Mouse (Mus musculus): ENCODE data around the gene Crip1.
"Not testable (repeated sequence)": the region's sequence is repeated elsewhere in the genome, so short reads cannot be mapped to it uniquely, and the experiment has no call there.

Crip1 gene

DNA sequence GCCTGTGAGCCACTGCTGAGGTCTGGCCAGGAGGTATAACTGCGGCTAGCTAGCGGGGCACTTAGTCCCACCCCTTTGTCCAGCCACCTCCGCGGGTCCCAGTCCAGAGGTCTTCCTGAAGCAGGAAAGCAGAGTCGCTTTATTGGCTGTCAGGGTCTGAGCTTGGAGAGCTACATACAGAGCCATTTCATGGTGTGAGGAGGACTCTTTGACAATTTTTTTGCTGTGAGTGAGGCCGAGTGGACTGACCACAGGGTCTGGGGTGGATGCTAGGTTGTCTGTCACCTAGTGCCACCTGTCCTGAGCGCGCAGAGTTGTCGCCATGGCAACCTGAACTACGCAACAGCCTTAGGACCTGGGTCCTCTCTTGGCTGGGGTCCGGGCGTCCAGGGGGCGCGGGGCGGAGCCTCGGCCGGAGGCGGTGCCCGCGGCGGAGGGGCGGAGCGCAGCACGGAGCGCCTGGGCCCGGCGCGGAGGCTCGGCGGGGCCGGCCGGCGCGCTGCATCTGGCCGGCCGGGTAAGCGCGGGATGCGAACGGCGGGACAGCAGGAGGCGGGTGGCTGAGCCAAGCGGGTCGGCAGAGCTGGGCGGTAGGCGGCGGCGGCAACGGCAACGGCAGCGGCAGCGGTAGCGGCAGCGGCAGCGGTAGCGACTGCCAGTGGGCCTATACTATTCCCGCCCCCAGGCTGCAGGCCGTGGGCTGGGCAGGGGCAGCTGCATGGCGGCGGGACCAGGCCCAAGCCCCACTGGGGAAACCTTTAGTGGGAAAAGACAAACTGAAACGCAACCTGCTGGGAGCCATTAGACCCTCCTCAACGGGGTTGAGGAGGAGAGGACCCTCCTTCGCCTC is 39.6 kb downstream of the Crip1 start, which contains the start of gene Tmem121:
Tmem121 (plus strand) TSS at position 489 of the 850 bp plus-strand sequence.
- no peak for DNase-seq (ENCODE audit: low spot score)

DNA sequence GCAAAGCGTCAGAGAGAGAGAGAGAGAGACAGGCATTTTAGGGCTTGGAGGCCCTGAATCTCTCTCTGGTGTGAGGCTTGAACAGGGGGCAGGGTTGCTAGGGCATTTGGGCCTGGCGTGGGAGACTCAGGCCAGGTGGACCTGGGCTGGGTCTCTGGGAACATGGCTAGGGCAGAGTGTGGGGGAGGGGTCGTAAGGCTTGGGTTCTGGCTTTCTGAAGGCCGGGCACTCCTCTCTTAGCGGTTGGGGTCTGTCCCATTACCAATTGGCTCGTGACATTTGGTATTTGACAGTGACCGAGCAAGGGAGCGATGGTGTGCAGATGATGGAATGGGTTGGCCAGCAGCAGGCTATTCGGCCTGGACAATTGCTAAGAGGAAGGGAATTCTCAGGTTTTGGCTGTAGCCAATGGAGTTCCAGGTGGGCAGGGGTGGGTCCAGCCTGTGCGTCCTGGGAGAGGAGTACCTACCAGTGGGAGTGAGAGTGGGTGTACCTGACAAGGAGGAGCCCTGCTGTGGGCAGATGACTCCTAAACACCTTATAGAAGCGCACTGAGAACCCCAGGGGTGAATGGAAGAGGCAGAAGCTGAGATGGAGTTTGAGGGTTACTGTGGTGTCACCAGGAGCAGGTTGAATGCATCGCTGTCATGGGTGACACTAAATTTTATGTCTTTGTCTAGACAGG is 40.4 kb downstream of the Crip1 start:
- DNase-seq (ENCODE audit: low spot score), result no peak

DNA sequence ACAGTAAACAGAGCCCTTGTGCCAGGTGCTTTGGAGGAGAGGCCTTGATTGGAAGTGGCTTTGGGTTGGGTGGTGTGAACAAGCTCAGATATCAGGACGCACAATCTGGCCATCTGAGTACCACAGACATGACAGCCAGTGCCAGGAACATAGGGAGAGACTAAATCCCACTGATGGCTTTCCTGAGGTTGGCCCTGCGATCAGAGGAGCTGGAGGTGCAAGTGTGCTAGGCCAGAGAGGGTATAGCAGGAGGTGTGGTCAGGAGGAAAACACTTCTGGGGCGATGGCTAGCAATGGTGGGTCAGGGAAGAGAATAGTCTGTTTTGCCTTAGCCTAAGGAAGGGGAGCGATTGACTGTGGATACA is 40.9 kb downstream of the Crip1 start:
- DNase-seq (ENCODE audit: low spot score), result no peak

DNA sequence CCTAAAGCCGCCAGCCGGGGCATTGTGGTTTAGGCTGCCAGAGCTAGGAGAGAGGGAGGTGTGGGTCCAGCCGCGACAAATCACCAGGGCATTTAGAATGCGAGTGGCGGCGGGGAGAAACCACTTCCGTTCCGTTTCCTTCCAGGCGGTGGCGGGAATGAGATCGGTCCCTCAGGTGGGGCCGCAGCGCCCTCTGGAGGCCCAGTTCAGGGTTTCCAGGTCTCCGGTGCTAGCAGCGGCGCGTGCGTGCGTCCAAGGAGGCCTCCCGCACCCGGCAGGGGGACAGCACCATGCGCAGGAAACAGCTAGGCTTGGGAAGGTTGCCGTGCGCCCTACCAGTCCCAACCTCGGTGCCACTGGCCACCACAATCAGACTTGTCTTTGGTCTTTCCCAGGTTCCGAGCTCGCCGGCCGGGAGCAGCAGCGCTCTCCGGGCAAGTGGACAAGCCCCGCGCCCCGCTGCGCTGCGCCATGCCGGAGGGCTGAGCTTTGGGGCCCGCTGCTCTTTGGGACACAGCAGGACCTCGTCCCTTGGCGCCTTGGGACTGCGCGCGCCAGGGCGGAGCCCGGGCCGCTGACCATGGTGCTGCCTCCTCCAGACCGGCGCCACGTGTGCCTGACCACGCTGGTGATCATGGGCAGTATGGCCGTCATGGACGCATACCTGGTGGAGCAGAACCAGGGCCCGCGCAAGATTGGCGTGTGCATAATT is 41.6 kb downstream of the Crip1 start:
- peak; percentile 76 for DNase-seq (ENCODE audit: low spot score)

DNA sequence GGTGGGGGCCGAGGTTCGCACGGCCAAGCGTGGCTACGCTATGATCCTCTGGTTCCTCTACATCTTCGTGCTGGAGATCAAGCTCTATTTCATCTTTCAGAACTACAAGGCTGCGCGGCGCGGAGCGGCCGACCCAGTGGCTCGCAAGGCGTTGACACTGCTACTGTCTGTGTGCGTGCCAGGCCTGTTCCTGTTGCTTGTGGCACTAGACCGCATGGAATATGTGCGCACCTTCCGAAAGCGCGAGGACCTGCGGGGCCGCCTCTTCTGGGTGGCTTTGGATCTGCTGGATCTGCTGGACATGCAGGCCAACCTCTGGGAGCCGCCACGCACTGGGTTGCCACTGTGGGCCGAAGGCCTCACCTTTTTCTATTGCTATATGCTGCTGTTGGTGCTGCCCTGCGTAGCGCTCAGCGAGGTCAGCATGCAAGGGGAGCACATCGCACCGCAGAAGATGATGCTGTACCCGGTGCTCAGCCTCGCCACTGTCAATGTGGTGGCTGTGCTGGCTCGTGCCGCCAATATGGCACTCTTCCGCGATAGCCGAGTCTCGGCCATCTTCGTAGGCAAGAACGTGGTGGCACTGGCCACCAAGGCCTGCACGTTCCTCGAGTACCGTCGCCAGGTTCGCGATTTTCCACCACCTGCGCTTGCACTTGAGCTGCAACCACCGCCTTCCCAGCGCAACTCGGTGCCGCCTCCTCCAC is 42.4 kb downstream of the Crip1 start:
- DNase-seq (ENCODE audit: low spot score), result no peak

DNA sequence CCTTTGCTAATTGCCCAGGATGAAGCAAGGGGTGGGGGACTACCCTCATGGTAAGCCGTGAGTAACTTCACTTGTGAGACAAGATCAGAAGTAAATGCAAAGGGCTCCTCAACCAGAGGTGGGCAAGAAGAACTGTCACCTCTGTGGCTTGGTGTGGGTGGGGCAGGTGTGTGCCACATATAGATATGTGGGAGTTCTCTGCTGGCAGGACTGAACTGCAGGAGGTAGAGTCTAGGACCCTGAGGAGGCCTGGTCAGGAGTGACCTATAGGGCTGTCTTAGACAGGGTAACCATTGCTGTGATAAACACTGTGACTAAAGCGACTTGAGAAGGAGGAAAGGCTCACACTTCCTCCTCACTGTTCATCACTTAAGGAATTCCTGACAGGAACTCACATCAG is 47.3 kb downstream of the Crip1 start:
- DNase-seq (ENCODE audit: low spot score), result no peak

- DNase-seq (ENCODE audit: low spot score), result not testable (repeated sequence)
Measured at GRCm38 (mm10) chr12:113199132-113199531, 53.0 kb downstream of the Crip1 start.

- no peak for DNase-seq (ENCODE audit: low spot score)
Measured at GRCm38 (mm10) chr12:113201301-113201700, 55.2 kb downstream of the Crip1 start.

GRCm38 (mm10) chr12:113202008-113202407 is 55.9 kb downstream of the Crip1 start:
- DNase-seq (ENCODE audit: low spot score), result no peak
